Mouse (Mus musculus) granulocyte monocyte progenitor cell, adult 5-6 weeks (primary cell): Measurements from ENCODE around the gene Cnnm4. TPM values are rescaled to one million over a fixed set of nuclear protein-coding genes. Genes with fewer than 3 reads are reported as not detected.
"Not testable (repeated sequence)": the region's sequence is repeated elsewhere in the genome, so short reads cannot be mapped to it uniquely, and the experiment has no call there.

Experiments
- ATAC-seq: replicated peaks from 2 replicates; pipeline ENCODE4 v1.8.0; 2016; ENCODE audit warnings: mild to moderate bottlenecking, moderate TSS enrichment, inconsistent platforms; ENCODE audit not compliant: poor library complexity, severe bottlenecking
- total RNA-seq, 2 experiments: library from RNA; stranded (forward) in 1 of 2; stranded (reverse) in 1 of 2; fragments of 200-712, 200-1000 nt in 1 of 2; fragments of >200 nt in 1 of 2; fragmentation: Nextera tagmentation in 1 of 2; gene quantifications; 2 replicates each; pipeline ENCODE4 v1.2.3; 2014 to 2017

The Cnnm4 gene
- total RNA-seq, 2 experiments from 2014 or later, result 4.4 to 7.6 TPM

DNA sequence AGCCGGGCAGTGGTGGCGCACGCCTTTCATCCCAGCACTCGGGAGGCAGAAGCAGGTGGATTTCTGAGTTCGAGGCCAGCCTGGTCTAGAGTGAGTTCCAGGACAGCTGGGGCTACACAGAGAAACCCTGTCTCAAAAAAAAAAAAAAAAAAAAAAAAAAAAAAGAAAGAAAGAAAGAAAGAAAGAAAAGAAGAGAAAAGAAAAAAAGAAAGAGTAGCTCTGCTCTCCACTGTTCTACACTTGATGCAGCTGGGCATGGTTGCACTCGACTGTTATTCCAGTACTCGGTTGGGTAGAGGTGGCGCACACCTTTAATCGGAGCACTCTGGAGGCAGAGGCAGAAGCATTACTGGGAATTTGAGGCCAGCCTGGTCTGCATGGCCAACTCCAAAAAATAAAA is 65.4 kb downstream of the Cnnm4 start, which contains the start of gene Ankrd23:
Gene Ankrd23 (minus strand): TSS at position 101 of the 400 bp plus-strand sequence.
- ATAC-seq, result not testable (repeated sequence)

DNA sequence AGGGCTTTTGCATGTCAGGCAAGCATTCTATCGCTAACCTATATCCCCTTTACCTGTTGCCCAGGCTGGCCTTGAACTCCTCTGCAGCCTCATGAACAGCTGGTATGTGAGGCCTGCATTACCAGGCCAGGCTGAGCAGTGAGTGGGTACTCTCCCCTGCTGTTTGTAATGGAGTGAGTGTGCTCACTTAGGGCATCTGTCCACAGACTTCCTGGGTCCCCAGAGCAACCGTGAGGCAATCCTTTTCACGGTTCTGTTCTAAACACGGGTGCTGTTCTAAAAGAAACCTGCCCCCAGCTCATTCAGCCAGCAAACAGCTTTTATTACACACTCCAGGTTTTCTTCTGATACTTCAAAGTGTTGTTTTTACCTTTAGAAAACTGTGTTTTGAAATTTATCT is 67.3 kb downstream of the Cnnm4 start:
- ATAC-seq, result no peak

DNA sequence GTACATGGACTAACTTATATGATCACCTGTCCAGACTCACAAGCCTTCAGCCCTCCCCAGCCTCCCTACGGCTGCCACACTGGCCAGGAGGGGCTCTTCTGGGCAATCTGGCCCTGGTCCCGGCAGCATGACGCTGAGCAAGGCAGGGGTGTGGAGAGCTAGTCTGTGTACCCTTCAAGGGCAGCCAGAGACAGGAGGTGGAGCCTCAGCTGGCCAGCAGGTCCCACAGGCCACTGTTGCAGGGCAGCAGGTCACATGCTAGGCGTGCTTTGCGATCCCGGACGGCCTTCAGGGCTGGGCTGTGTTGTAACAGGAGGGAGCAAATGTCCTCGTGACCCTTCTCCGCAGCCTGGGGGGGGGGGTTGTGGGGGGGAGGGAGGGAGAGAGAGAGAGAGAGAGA is 67.8 kb downstream of the Cnnm4 start, which contains the start of gene Gm42417:
Gene Gm42417 (minus strand): TSS at position 244 of the 400 bp plus-strand sequence.
- no peak for ATAC-seq

GRCm38 (mm10) chr1:36540132-36540531 is 68.7 kb downstream of the Cnnm4 start:
- no peak for ATAC-seq

DNA sequence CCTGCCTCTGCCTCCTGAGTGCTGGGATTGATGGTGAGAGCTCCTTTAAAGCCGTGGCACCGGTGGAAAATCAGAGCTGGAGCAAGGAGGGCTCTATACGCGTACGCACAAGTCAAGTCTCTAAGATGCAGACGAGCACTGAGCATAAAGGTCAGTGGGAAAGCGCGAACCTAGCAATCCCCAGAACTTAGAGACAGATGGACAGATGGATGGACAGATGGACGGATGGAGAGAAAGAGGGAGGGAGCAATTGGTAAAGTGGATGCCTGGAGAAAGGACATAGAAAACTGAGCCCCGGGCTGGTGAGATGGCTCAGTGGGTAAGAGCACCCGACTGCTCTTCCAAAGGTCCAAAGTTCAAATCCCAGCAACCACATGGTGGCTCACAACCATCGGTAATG is 69.4 kb downstream of the Cnnm4 start:
- no peak for ATAC-seq

GRCm38 (mm10) chr1:36541844-36542243 is 70.4 kb downstream of the Cnnm4 start:
- no peak for ATAC-seq

DNA sequence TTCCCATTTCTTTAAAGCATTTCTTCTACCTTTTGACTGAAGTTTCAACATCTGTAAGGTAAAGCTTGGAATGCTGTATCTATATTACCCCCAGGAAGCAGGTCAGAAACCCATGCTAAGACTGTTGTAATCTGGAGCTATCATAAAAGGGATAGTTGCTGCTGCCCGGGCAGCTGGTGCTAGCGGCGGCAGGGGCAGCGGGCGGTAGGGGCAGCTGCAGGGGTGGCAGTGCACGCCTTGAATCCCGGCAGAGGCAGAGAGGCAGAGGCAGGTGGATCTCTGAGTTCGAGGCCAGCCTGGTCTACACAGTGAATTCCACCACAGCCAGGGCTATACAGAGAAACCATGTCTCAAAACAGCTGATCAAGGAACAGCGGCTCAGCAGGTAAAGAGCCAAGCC is 71.5 kb downstream of the Cnnm4 start:
- no peak for ATAC-seq

- ATAC-seq, result no peak
These were observed 74.0 kb downstream of the Cnnm4 start for GRCm38 (mm10) chr1:36545382-36545781.

- ATAC-seq, result no peak
These were observed 74.6 kb downstream of the Cnnm4 start for GRCm38 (mm10) chr1:36545845-36546600.

DNA sequence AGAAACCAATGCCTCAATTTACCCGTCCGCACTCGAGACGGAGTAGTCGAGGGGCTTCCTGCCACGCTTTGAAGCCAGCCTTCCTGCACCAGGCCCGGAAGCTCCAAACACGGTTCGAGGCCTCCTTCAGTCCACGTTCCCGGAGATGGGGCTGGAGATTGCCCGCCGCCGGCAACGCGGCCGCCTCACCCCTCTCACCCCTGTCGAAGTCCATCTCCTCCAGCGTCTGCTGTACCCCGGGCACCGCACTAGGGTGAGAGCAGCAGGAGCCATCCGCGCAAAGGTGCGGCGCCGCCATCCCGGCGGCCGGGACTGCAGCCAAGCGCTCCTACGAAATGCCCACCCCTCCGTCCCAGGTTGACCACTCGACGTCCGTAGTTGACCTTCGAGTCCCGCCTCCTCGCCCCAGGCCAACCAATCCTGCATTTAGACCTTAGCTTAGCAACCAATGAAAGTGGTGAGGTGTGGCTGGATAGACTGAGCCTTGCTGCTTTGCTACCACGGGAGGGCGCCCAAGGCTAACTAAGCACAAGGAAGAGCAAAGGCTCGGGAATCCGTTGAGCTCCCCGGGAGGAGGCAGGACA is 75.6 kb downstream of the Cnnm4 start, which contains the start of gene Ankrd39:
Gene Ankrd39 (minus strand): TSS at position 558 of the 584 bp plus-strand sequence.
- ATAC-seq, result peak; percentile 98

DNA sequence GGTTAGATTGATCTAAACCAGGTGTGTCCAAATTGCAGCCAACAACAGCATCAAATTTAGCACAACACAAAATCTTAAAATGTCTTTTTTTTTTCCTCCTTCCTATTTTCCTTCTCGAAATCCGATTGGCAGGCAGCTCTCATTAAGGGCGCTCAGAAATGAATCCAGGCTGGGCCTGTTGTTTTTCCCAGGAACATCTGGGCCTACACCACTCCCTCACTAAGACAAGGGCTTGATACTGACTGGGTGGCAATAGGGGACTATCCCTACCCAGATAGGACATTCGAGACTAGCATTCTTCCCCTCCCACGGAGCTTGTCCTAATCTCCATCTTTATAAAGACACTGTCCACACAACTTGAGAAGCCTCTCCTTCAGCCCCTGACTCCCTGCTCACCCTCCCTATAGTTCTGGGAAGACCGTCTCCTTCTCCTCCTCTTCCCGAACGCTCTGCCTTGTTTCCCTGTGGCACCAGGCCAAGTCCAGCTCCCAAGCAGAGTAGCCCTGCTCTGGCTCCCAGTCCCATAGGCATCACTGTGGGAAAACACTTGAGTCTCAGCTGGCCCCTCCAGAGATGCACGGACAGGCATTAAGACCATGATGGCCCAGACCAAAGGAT is 76.7 kb downstream of the Cnnm4 start:
- ATAC-seq, result no peak

GRCm38 (mm10) chr1:36548771-36549170 is 77.4 kb downstream of the Cnnm4 start:
- ATAC-seq, result no peak

DNA sequence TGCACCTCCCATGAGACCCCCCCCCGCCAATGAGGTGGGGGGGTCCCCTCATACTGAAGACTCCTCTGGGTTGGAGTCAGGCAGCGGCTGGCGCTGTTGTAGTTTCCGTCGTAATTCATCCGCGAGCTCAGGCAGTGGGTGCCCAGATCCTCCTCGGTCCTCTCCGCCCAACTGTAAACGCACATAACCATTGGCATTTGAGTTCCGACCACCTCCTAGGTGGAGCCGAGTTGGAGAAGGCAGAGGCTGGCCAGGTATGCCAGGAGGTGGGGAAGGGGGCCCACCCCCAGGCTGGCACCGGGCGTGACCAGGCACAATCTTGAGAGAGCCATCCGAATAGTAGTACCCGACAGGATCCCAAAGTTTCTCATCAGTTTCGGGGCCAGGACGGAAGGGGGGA is 78.1 kb downstream of the Cnnm4 start:
- no peak for ATAC-seq

DNA sequence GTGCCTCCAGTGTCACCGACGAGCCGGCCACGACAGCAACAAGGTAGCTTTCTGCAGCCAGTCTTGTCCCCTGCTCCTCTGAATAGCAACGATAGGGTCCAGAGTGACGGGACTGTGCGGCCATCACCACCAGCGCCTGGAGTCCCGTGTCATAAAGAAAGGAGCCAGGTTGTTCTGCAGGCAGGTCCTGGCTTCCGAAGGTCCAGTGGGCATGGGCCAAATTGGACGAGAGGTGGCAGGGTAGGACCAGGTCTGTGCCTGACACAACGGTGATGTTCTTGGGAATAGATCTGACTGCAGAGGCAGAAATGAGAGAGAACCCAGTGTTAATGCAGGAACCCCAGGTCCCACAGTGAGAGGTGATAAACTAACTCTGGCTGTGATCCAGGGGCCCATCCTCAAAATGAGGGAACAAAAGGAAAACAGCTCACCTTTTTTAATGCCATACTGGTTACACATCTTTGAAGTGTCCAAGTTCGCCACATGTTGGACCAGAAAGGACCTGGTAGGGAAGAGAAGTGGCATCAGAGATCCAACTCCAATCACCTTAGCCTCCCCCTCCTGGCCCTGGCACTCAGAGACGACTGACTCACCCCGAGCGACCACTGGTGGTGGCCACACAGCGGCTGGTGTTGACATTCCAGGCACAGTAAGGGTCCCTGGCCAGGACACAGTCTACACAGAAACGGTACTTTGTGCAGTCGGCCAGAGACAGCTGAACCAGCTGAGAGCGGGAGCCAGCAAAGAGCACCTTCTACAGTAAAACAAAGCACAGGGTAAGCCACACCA is 78.8 kb downstream of the Cnnm4 start:
- ATAC-seq, result no peak

GRCm38 (mm10) chr1:36551904-36552303 is 80.5 kb downstream of the Cnnm4 start:
- no peak for ATAC-seq

DNA sequence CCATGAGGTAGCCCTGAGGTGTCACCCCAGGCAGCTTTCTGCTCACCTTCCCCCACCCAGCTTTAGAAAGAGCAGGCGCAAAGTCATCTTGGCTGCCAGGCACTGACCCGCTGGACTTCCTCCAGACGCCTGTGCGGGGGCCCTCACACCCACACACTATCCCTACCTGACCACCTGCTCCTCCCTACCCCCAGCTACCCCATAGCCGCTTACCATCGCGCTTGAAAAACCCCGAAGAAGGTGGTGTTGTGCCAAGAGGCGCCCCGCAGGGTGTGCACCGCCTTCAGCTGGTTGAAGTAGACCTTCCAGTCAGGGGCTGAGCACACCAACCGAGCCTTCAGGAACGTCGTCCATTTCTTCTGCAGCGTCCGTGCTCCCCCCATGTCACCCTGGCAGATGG is 81.1 kb downstream of the Cnnm4 start:
- ATAC-seq, result no peak

GRCm38 (mm10) chr1:36554633-36555399 is 83.4 kb downstream of the Cnnm4 start:
- no peak for ATAC-seq

GRCm38 (mm10) chr1:36555798-36556395 is 84.5 kb downstream of the Cnnm4 start:
- ATAC-seq, result no peak
